Mouse (Mus musculus) brain, embryonic 14.5 days (tissue): ENCODE measurements around the gene Nab1. TPM values are rescaled to one million over a fixed set of nuclear protein-coding genes. Genes with fewer than 3 reads are reported as not detected.

ENCODE experiments used
- DNase-seq: peaks from one replicate; pipeline ENCODE4 v3.0.0-alpha.2; 2011; ENCODE audit warnings: low read depth
- CTCF ChIP-seq: fragments of 200-500 bp; IDR thresholded peaks from 2 replicates; pipeline ENCODE4 v1.5.1; 2012; ENCODE audit warnings: inconsistent platforms, mild to moderate bottlenecking, moderate library complexity, borderline replicate concordance; ENCODE audit not compliant: insufficient read depth, insufficient read length; ENCODE audit errors: extremely low read depth
- POLR2A ChIP-seq: fragments of 200-500 bp; IDR thresholded peaks from 2 replicates; pipeline ENCODE4 v1.6.1; 2012; ENCODE audit warnings: mild to moderate bottlenecking, inconsistent platforms, borderline replicate concordance; ENCODE audit not compliant: poor library complexity, insufficient read depth, insufficient read length, severe bottlenecking; ENCODE audit errors: extremely low read depth
- polyA plus RNA-seq: library from polyadenylated mRNA; depleted of rRNA; stranded (reverse); fragments of >200 nt; gene quantifications from 2 replicates; pipeline ENCODE4 v1.2.3, GENCODE M21; 2012

Gene Nab1
- polyA plus RNA-seq, 1 experiment, result 11.5 TPM

DNA sequence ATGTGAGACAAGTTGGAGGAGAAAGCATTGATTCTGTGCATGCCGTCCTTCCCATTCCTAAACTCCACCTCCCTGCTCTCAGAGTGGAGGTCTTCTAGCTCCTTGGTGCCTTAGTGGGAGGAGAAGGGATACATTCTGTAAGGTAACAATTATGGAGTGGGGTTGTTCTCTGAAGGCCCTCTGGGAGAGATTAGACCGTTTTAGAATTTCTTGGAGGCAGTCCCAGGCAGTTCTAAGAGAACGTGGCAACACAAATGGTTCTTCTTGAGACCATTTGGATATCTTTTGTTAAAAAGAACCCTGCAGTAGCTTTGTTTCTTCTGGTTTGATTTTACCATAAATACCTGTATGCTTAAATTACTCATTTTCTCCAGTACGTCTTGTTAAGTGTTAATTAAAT is 1.8 kb upstream of the Nab1 start:
- DNase-seq, result no peak
- TF ChIP-seq POLR2A (no peak), CTCF (no peak)

DNA sequence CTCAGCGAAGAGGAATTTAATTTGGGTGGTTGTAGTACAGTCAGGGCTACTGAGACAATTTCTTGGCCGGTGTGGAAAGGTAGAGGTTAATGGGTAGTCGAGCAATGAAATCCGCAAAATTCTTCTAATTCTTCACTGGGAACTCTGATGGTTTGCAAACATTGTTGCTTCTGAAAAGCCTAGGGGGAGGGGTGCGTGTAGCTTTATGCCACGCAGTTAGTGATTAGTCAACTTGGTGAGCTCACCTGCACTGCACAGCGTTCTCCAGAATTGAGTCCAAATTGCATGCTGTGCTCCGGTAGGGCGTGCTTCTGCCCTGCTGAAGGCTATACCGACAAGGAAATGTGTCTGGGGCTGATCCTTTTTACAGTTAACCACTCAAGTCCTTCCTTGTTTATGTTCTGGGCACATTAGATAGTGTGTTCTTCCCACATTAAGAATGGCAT is 1.2 kb upstream of the Nab1 start:
- DNase-seq, result no peak
- no peak for TF ChIP-seq CTCF

DNA sequence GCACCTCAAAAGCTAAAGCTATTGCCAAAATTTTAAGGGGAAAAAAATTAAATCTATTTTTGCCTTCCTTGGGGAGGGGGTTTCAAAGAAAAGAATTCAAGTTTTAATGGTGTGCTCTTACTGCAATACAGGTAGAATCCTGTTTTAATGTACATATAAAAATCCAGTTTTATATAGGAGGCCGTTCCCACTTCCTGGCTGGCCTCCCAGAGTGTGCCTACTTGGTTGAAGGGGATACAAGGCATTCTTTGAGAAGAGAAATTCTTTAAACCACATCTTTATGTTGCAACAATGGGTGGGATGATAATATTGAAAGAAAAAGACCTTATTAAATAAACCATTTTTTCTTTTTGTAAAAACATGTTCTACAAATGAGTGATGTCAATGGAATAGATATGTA is 611 bp upstream of the Nab1 start:
- TF ChIP-seq POLR2A (no peak), CTCF (no peak)
- no peak for DNase-seq

DNA sequence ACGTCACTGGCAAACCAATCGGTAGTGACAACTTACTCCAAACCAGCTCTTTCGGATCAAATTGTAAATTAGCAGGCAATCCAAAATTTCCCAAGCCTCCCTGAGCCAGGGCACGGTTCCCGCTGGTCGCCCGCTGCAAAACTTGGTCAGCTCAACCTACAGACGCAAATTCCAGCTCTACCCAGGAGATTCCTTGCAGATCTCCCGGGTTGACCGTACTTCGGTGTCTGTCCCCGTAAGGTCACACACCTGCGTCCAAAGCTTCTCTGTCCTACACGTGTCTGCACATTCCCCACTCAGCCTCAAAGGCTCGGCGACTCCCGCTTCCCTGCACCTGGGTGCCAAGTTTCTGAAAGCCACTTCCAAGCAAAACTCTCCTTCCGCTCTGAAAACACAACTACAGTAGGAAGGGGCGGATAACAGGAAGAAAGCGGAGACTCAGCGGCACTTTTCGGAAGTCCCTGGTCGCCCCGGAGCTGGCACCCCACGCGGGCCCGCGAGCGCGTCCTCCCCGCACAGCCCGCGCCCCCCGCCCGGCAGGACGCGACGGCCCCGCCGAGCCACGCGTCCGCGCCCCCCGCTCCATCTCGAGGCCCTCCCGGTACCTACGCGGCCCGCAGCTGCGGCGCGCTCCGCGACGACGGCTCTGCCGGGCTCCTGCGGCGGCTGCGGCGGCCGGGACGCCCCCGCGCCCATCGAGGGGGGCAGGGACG is 722 bp downstream of the Nab1 start:
- TF ChIP-seq POLR2A (no peak), CTCF (no peak)

DNA sequence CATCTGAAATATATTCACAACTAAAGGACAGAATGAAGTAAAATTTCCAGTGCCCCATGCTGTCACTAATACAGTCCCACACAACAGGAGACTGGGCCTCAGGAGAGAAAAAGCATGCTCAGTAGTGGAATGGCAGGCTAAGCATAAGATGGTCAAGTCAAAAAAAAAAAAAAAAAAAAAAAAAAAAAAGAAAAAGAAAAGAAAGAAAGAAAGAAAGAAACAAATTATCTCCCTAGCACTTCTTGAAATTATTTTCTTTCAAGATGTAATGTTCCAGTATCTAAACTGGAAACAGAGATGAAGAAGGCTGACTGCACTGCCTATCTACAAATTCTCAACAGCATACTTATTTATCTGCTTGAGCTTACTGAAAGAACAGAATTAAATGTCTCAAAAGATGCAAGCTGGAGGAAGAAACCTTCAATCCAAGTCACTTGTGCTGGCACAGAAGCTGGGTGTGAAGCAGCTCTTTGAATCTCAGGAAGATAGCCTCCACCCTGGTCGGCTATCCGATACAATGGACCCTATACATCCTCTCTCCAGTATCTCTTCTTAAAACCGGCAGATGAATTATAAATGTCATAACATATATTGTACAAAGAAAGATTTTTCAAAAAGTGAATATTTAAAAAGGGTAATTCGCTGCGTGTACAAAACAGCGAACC is 1.6 kb downstream of the Nab1 start:
- no peak for TF ChIP-seq CTCF
- TF ChIP-seq POLR2A, result no peak
- peak; percentile 40 for DNase-seq

More for the DNA sequence above, 722 bp downstream of the Nab1 start:
- DNase-seq, result peak; percentile 68

DNA sequence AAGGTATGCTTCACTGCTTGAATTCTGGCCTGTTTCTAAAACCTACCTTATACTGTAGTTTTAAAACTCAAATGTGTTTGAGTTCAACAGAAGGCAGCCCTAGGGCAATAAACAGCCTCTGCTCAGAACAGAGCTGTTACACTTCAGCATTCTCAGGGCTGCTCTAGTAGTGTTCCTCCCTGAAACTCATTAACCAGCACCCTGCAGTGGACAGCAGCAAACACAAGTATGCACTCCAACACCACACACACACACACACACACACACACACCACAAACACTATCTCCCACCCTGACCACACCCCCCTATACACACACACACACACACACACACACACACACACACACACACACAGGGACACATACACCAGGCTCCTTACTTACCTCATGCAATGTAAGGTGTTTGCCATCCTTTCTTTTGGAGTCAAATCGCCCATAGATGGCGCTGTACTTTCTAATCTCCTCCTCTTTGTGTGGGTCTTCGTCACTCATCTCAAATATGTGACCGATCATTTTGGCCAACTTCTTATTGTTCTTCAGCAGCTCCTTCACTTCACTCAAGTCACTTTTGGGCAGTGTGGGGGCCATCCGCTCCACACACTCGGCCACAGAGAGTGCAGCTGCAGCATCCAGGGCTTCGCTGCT is 10.8 kb downstream of the Nab1 start:
- TF ChIP-seq CTCF (peak; percentile 13; the same call in 1 of the 2 replicates), POLR2A (no peak)
- DNase-seq, result peak; percentile 19

DNA sequence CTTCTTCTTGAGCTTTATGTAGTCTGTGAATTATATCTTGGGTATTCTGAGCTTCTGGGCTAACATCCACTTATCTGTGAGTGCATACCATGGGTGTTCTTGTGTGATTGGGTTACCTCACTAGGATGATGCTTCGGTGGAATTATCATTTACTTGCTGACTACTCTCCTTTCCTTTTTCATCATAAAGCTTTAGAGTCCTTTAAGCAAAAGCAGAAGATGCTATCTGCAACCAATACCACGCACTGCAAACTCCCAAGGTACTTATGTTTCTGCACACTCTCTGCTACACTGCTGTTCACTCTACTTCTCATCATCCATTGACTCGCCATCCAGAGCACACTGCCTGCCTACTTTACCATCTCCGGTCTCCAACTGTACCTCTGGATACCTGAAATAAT is 15.5 kb downstream of the Nab1 start:
- no peak for TF ChIP-seq POLR2A
- TF ChIP-seq CTCF, result no peak

DNA sequence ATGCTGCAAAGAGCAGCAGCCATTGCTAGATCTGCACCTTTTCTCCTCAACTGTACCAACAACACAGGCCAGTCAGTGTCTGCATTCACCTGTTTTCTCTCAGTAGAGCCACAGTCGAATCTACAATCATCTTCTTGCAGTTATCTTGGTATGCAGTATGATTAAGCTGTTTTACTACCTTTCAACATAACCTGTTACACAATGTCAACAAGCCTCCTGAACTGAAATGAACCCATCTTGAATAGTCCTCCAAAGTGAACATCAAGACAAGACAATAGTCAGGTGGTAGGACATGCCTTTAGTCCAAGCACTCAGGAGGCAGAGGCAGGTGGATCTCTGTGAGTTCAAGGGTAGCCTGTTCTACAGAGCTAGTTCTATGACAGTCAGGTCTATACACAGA is 26.2 kb downstream of the Nab1 start:
- TF ChIP-seq POLR2A (no peak), CTCF (no peak)
- DNase-seq, result no peak

More for the DNA sequence above, 15.5 kb downstream of the Nab1 start:
- no peak for DNase-seq

DNA sequence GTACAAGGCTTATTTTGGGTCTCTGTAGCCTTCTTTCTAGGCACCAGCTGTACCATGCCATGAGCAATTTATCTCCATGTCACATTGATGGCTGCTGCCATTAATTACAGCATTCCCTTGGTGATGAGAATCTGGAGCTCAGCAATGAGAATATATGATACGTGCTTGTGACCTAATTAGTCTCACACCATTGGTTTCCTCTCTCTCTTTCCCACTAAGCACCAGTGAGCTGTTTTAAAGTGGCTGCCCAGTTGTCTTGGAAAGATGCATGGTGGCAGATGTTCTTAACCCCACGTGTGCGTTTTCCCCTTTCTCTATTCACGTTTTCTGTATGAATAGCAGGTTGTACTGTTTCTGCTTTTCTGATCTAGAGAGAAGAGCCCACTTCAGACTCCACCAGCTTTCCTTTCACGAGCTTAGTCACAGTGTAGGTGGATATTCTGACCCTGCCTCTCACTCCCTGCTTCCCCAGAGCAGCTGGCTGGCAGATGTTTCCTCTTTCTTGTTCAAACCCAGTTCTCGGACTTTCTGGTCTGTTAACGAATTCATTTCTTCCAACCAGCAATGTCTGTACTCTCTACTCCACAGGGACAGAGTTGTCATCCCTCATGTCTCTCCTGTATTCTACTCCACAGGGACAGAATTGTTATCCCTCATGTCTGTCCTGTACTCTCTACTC is 29.5 kb downstream of the Nab1 start:
- peak; percentile 79 for DNase-seq
- no peak for TF ChIP-seq POLR2A
- TF ChIP-seq CTCF, result no peak

DNA sequence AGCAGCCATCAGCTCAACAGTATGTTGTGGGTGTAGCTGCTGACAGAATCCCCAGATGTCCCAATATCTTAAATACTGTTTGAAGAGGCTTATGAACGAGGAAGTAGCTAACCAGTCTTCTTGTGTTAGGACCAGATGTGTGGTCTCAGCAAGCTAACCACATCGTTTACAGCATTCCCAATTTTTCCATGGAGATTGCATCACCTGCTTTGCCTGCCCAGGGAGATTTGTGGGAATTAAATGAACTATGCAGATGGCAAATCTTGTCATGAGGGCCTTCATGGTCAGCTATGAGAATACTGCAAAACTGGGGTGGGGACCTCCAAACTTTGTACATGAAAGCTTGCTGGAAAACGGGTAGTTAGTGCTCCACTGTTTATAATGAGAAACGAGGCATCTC is 30.2 kb downstream of the Nab1 start:
- TF ChIP-seq POLR2A (no peak), CTCF (no peak)
- DNase-seq, result no peak

DNA sequence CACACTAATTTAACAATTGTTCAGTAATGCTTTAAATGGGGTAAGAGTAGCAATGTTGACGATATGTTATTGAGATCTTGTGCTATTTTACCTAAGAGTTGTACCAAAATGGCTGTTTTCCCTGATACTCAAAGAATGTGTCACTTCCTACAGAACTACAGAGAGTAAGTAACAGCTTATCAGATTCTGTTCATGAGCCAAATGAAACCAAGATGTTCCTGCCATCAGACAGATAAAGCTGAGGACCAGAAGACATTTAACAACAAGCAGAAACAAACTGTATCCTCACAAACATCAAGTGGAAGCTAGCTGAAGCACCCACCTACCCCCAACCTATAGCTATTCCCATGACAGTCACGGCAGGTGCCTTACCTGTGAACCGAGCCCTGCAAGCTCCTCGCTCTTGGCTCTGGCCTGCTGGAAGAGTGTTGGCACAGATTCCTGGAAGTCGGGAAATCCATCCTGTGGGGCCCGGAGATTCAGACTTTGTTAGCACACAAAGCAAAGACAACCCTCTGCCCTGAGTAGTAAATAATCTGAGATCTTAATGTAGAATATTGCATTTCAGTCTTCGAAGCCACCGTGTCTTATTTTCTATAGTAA is 33.9 kb downstream of the Nab1 start:
- no peak for DNase-seq
- no peak for TF ChIP-seq CTCF
- TF ChIP-seq POLR2A, result no peak

DNA sequence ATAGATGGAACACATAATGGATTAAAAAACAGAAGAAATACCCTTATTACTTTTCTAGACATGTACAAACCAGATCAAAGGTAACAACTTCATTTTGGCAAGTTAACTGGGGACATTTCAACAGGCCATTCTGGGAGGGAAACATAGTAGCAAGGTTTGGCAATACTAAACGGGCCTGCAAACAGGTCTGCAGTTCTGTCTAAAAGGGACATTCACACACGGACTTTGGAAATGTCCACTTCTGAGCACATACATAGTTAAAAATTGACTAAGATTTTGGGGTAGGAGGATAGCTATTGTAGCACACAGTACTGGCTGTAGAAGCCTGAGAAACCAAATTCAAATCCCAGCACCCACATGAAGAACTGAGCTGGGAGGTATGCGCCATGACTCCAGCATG is 34.6 kb downstream of the Nab1 start:
- TF ChIP-seq CTCF, result no peak
- no peak for DNase-seq
